Mouse (Mus musculus) left cerebral cortex, postnatal 10 days (tissue): ENCODE data around the gene Erlec1. TPM values are rescaled to one million over a fixed set of nuclear protein-coding genes. Genes with fewer than 3 reads are reported as not detected.
A peak's percentile ranks its signal among the peaks of the same experiment; 100 is the strongest.

ENCODE experiments used
- DNase-seq, 2 experiments: peaks; one replicate each; pipeline ENCODE4 v3.0.0; 2021 to 2022; ENCODE audit warnings: low spot score in 2 of 2, mixed read lengths in 1 of 2; ENCODE audit errors: extremely low spot score in 1 of 2
- intact Hi-C: fragments of 180-260 bp; cut with DNase I; formaldehyde crosslinking; loops from one replicate; pipeline ENCODE4 v1.15.1; 2025
- total RNA-seq, 2 experiments: library from RNA; stranded (reverse); gene quantifications; 2 replicates each; pipeline ENCODE4 v1.2.3; 2021

The Erlec1 gene
- total RNA-seq, 2 experiments from 2014 or later = 49.8 to 54.5 TPM

- peak; percentile 45 to 70 for DNase-seq
- intact Hi-C loops = no loop called here
Measured at GRCm38 (mm10) chr11:30885171-30885871, 68.8 kb downstream of the Erlec1 start, which contains the start of the genes Gpr75 and Asb3. Gpr75 (plus strand) TSS chr11:30885358. Asb3 (plus strand) TSS chr11:30885416.

Other genes with a start within 250 kb of the Erlec1 start
- gene Psme4, start 182.6 kb downstream of the Erlec1 start, total RNA-seq = 10 to 100 TPM; 54.5 to 55.2 TPM
- 1 to 10 TPM; 8.1 to 8.4 TPM for gene Gpr75, start 69.0 kb downstream of the Erlec1 start, total RNA-seq
- gene Asb3, start 68.9 kb downstream of the Erlec1 start, total RNA-seq = 10 to 100 TPM; 14.2 to 16.2 TPM
- gene Chac2, start 32.0 kb upstream of the Erlec1 start, total RNA-seq = 10 to 100 TPM; 15.4 to 16.4 TPM
- gene Gm17332, start 228.1 kb upstream of the Erlec1 start, total RNA-seq = not detected